Mouse (Mus musculus) C2C12 (cell line): ENCODE measurements around the gene Epha4. TPM values are rescaled to one million over a fixed set of nuclear protein-coding genes. Genes with fewer than 3 reads are reported as not detected.

Source experiments
- H3K27me3 ChIP-seq: one replicate; pipeline ENCODE4 v1.6.1; 2011; ENCODE audit not compliant: control insufficient read depth, insufficient read depth, insufficient read length
- H3K36me3 ChIP-seq: one replicate; pipeline ENCODE4 v1.6.1; 2011; ENCODE audit not compliant: control insufficient read depth, insufficient read depth
- H3K4me3 ChIP-seq: one replicate; pipeline ENCODE4 v1.5.1; 2011; ENCODE audit warnings: mild to moderate bottlenecking, control low read depth; ENCODE audit not compliant: poor library complexity, insufficient read depth, severe bottlenecking
- H3K79me2 ChIP-seq: one replicate; pipeline ENCODE4 v1.6.1; 2011; ENCODE audit not compliant: control insufficient read depth, insufficient read depth
- H3K79me3 ChIP-seq: one replicate; pipeline ENCODE4 v1.6.1; 2011; ENCODE audit warnings: low read depth, control low read depth
- H3ac ChIP-seq: one replicate; pipeline ENCODE3; 2011; ENCODE audit warnings: low read depth; ENCODE audit not compliant: control insufficient read depth, insufficient read length
- CEBPB ChIP-seq: IDR thresholded peaks from one replicate; pipeline ENCODE4 v1.6.1; 2011; ENCODE audit warnings: low read depth, mild to moderate bottlenecking, control low read depth, moderate library complexity
- CTCF ChIP-seq: IDR thresholded peaks from one replicate; pipeline ENCODE4 v1.5.1; 2011; ENCODE audit not compliant: control insufficient read depth, insufficient read depth, insufficient read length
- FOSL1 ChIP-seq: IDR thresholded peaks from one replicate; pipeline ENCODE4 v1.8.0; 2011; ENCODE audit warnings: mild to moderate bottlenecking, low read length; ENCODE audit not compliant: poor library complexity, insufficient read depth, severe bottlenecking
- MAX ChIP-seq: IDR thresholded peaks from one replicate; pipeline ENCODE4 v1.6.1; 2011; ENCODE audit warnings: mild to moderate bottlenecking, control low read depth
- MYOD1 ChIP-seq: IDR thresholded peaks from one replicate; pipeline ENCODE4 v1.6.1; 2011; ENCODE audit warnings: low read depth; ENCODE audit not compliant: control insufficient read depth, insufficient read length
- MYOG ChIP-seq: IDR thresholded peaks from one replicate; pipeline ENCODE4 v1.6.1; 2011; ENCODE audit not compliant: control insufficient read depth, insufficient read length; ENCODE audit errors: extremely low read depth
- USF1 ChIP-seq: IDR thresholded peaks from one replicate; pipeline ENCODE4 v1.6.1; 2011; ENCODE audit warnings: low read depth, mild to moderate bottlenecking, control low read depth, moderate library complexity
- long read RNA-seq, 2 experiments: library from polyadenylated mRNA; unstranded; transcript quantifications; one replicate each; pipeline ENCODE4 v2.0.0; 2019 to 2020
- polyA plus RNA-seq: library from polyadenylated mRNA; unstranded; fragments of >200 nt; fragmentation: generic; extraction: Trizol; gene quantifications from one replicate; pipeline ENCODE4 v1.2.1, GENCODE M21; 2012; ENCODE audit warnings: missing spikeins

Epha4 gene
- 1.9 TPM for polyA plus RNA-seq
- long read RNA-seq, experiment 1, partial matches to known transcripts, result 0 of 3 reads
- long read RNA-seq, experiment 1, other reads (novel, unspliced or antisense), result 2 of 3 reads
- long read RNA-seq, experiment 2, full-length matches to known transcripts, result 65 of 90 reads
- long read RNA-seq, experiment 2, partial matches to known transcripts, result 17 of 90 reads
- long read RNA-seq, experiment 2, other reads (novel, unspliced or antisense), result 8 of 90 reads

- Histone ChIP-seq H3K79me2 (peaks cover 40% of the 10 kb centered on the region), H3K4me3 (peak within 1 kb of the TSS; percentile 57), H3K79me3 (peaks cover 4% of the 10 kb centered on the region), H3ac (peak within 1 kb of the TSS; percentile 49), H3K36me3 (no peaks in the 10 kb centered on the region), H3K27me3 (no peaks in the 10 kb centered on the region)
- TF ChIP-seq MAX (no peak), CTCF (no peak), CEBPB (no peak), USF1 (no peak), MYOD1 (no peak), MYOG (no peak)
These were observed at the start of gene Epha4 for GRCm38 (mm10) chr1:77514963-77515650. Gene Epha4, minus strand, starts transcription at chr1:77515088.

DNA sequence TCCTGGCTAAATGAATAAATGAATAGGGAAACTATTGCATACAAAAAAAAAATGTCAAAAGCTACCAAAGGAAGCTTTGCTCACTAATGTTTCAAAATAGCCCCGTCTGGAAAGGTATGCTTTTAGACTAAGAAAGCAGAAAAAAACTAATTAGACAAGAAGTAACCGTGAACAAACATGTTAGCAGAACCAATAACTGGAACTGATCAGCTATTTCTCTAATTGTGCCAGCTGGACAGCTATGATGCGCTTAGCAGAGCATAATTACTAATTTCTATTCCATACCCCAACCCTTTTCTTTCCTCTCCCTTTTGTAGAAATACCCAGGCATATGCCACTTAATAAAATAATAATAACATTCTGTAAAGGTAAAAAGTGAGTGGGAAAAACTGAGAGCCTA lies 41.3 kb upstream of the Epha4 start:
- no peak for TF ChIP-seq MYOG
- Histone ChIP-seq H3K4me3 (no peak overlapping the region), H3ac (no peak overlapping the region), H3K79me3 (no peaks in the 10 kb centered on the region), H3K36me3 (no peaks in the 10 kb centered on the region), H3K27me3 (no peaks in the 10 kb centered on the region), H3K79me2 (no peaks in the 10 kb centered on the region)

DNA sequence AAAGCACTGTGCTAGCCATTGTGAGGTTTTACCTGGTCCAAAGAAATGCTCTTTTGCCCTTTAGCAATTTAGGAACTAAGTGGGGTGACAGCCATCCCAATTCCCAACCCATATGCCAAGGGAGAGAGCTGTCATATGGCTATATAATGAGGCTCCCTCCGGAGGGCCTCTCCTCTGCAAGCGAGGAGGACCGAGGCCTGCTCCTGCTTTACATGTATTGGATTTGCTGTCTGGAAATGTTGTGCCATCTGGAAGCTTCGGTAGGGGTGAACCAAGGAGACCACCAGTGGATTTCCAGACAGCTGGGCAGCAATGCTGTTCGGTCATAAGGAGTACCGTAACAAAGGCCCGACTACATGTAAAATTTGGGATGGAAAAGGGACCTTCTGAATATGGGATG lies 37.0 kb upstream of the Epha4 start:
- Histone ChIP-seq H3K27me3 (no peaks in the 10 kb centered on the region), H3ac (no peak overlapping the region), H3K4me3 (no peak overlapping the region), H3K36me3 (no peaks in the 10 kb centered on the region), H3K79me2 (no peaks in the 10 kb centered on the region), H3K79me3 (no peaks in the 10 kb centered on the region)
- TF ChIP-seq CEBPB (no peak), FOSL1 (no peak), MYOG (no peak), USF1 (no peak), MAX (no peak), CTCF (no peak), MYOD1 (no peak)

DNA sequence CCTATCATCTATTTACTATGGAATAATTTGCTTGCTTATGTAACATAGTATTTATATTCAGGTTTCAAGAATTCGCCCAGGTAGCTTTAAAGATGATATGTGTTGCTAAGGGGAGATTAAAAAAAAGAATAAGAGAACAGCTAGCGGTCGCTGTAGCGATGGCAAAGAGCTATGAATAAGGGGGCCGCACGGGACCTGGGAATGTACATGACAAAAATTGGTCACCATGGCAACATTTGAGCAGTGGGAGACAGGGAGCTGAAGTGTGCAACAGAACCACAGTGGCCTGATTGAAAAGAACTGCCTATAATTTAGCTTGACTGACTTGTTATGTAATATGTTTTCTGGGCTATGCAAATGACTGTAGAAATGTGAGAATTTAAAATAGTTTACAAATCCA lies 30.8 kb upstream of the Epha4 start:
- Histone ChIP-seq H3ac (no peak overlapping the region), H3K4me3 (no peak overlapping the region), H3K27me3 (no peaks in the 10 kb centered on the region), H3K79me2 (no peaks in the 10 kb centered on the region), H3K79me3 (no peaks in the 10 kb centered on the region), H3K36me3 (no peaks in the 10 kb centered on the region)
- no peak for TF ChIP-seq MYOD1
- no peak for TF ChIP-seq USF1
- no peak for TF ChIP-seq CEBPB
- TF ChIP-seq MYOG, result no peak
- no peak for TF ChIP-seq CTCF
- TF ChIP-seq FOSL1, result no peak
- no peak for TF ChIP-seq MAX

DNA sequence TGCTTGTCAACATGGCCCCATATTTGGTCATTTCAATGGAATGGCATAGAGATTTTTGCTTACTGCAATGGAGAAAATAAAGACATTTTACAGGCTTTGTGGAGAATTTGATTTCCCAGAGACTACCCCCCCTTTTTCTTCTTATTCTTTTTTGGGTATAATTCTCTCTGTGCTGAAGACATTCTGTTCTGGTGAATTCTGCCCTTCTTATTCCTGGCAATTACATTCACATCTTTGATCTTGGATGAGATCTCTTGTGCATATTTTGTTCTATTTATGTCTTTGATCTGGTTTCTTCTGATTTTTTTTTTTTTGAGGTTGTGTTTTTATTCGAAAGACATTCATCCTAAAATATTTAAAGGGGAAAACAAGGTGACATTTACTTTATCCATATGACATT lies 30.1 kb upstream of the Epha4 start:
- Histone ChIP-seq H3K79me2 (no peaks in the 10 kb centered on the region), H3K4me3 (no peak overlapping the region), H3K36me3 (no peaks in the 10 kb centered on the region), H3K27me3 (no peaks in the 10 kb centered on the region), H3K79me3 (no peaks in the 10 kb centered on the region), H3ac (no peak overlapping the region)
- TF ChIP-seq CTCF (no peak), USF1 (no peak)

GRCm38 (mm10) chr1:77544279-77544678 lies 29.4 kb upstream of the Epha4 start:
- TF ChIP-seq MYOD1 (no peak), MYOG (no peak), CEBPB (no peak), USF1 (no peak), CTCF (no peak), FOSL1 (no peak), MAX (no peak)
- Histone ChIP-seq H3K36me3 (no peaks in the 10 kb centered on the region), H3ac (no peak overlapping the region), H3K79me3 (no peaks in the 10 kb centered on the region), H3K27me3 (no peaks in the 10 kb centered on the region), H3K79me2 (no peaks in the 10 kb centered on the region), H3K4me3 (no peak overlapping the region)
